Mouse (Mus musculus): Measurements from ENCODE around the gene Gm7971.
"Not testable (repeated sequence)": the region's sequence is repeated elsewhere in the genome, so short reads cannot be mapped to it uniquely, and the experiment has no call there.

Gene Gm7971

DNA sequence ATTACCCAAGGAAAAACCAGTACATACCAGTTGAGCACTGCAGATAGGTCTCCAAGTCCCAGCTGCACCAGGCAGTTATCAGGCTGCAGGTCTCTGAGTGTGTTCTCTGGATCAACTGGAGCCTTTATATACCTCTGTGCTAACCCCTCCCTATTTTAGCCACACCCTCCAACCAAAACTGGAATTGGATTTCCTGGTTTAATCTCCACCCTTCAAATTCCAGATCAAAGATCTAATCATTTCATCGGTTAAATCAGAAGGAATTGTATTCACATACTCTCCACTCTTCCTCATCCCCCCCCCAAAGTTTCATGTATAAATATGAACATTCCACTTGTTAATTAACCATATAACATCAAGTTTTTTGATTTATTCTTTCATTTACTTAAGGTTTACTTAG lies at the start of gene Gm7971:
Gene Gm7971 (minus strand): TSS at position 101 of the 400 bp plus-strand sequence.
- DNase-seq (ENCODE audit: low spot score) = not testable (repeated sequence)

Measured in T-cell, adult 2 months (primary cell).